Mouse (Mus musculus): ENCODE data around the gene Dnah12. TPM values are rescaled to one million over a fixed set of nuclear protein-coding genes. Genes with fewer than 3 reads are reported as not detected.
"Not testable (repeated sequence)": the region's sequence is repeated elsewhere in the genome, so short reads cannot be mapped to it uniquely, and the experiment has no call there.

Gene Dnah12
- total and polyA plus RNA-seq, 3 experiments, result 0.04 to 0.10 TPM; not detected in 1

DNA sequence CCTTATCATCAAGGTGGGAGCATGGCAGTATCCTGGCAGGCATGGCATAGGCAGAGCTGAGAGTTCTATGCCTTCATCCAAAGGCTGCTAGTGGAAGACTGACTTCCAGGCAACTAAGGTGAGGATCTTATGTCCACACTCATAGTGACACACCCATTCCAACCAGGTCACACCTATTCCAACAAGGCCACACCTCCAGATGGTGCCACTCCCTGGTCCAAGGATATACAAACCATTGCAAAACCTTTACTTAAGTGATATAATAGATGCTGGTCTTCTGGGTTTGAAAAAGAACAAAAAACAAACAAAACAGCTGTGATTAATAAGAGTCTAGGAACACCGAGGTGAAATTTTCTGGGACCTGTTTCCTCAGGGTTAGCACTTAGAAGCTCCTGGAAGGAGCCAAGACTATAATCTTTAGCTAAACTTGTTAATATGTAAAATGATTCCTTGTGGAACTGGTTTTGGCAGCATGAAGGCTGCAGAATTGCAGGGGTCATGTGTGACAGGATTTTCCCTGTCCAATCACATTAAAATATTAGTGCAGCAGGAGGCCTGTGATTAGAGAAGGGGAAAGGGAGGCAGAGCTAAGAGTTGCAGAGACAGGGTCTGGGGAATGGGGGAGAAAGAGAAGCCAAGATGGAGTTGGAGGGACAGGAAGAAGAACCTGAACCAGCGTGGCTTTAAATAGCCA lies 18.5 kb upstream of the Dnah12 start:
- not testable (repeated sequence) for H3K79me2 ChIP-seq (ENCODE audit: control insufficient read depth, insufficient read depth, low read length, poor library complexity); H3K4me3 ChIP-seq (ENCODE audit: control insufficient read depth in 1 of 2, insufficient read depth in 1 of 2, low read depth in 2 of 2, low read length in 2 of 2); H3K27ac ChIP-seq (ENCODE audit: control insufficient read depth, low read depth, low read length); DNase-seq (ENCODE audit: low read depth, low spot score); H3K9ac ChIP-seq (ENCODE audit: control insufficient read depth, low read depth, low read length, poor library complexity, severe bottlenecking); H3K9me3 ChIP-seq (replicated peaks; ENCODE audit: insufficient read depth, low read length); H3K27me3 ChIP-seq (ENCODE audit: control insufficient read depth in 1 of 2, insufficient read depth in 2 of 2, low read length in 2 of 2)
- Histone ChIP-seq H3K36me3 (ENCODE audit: control insufficient read depth in 1 of 2, insufficient read depth in 2 of 2, low read length in 2 of 2) (peaks cover 0 to 20% of the 10 kb centered on the region in 2 experiments; a peak in 2 of 4 replicates), H3K4me1 (ENCODE audit: control insufficient read depth in 1 of 2, insufficient read depth in 2 of 2, low read length in 2 of 2) (peaks cover 9 to 16% of the 10 kb centered on the region in 2 experiments)

DNA sequence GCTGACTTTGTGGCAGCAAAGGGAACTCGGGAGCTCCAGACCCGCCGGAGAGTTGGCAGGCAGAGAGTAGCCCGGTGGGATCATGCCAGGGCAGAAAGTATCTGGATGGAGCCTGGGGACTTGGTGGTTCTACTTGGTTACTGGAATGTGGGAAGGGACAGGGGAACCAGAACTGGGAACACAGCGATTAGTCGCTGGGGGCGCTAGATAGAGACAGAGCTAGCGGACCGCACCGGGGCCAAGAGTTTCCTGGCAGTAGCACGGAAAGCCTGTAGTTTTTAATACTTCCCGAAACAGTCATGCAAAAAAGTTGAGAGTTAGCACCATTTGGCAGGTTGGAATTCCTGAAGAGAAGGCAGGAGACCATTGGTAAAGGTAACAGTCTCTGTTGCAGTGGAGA lies 17.7 kb upstream of the Dnah12 start:
- Histone ChIP-seq H3K27ac (ENCODE audit: control insufficient read depth, low read depth, low read length) (peak overlapping the region; percentile 48; the same call in 1 of the 2 replicates), H3K27me3 (ENCODE audit: control insufficient read depth in 1 of 2, insufficient read depth in 2 of 2, low read length in 2 of 2) (no peaks in the 10 kb centered on the region; a peak in 1 of 4 replicates), H3K36me3 (ENCODE audit: control insufficient read depth in 1 of 2, insufficient read depth in 2 of 2, low read length in 2 of 2) (peaks cover 0 to 20% of the 10 kb centered on the region in 2 experiments; a peak in 2 of 4 replicates), H3K4me3 (ENCODE audit: control insufficient read depth in 1 of 2, insufficient read depth in 1 of 2, low read depth in 2 of 2, low read length in 2 of 2) (peak overlapping the region; percentile 33 to 37), H3K9me3 (replicated peaks; ENCODE audit: insufficient read depth, low read length) (no peaks in the 10 kb centered on the region), H3K9ac (ENCODE audit: control insufficient read depth, low read depth, low read length, poor library complexity, severe bottlenecking) (peak overlapping the region; percentile 35; the same call in 1 of the 2 replicates), H3K79me2 (ENCODE audit: control insufficient read depth, insufficient read depth, low read length, poor library complexity) (no peaks in the 10 kb centered on the region; the same call in 1 of the 2 replicates), H3K4me1 (ENCODE audit: control insufficient read depth in 1 of 2, insufficient read depth in 2 of 2, low read length in 2 of 2) (peaks cover 9 to 16% of the 10 kb centered on the region in 2 experiments)
- TF ChIP-seq CTCF (IDR thresholded peaks at IDR 0.05 in 2 of 3, conservative IDR thresholded peaks at IDR 0.05 in 1 of 3; ENCODE audit: control insufficient read depth in 1 of 3, insufficient read depth in 1 of 3, low read depth in 2 of 3, low read length in 3 of 3, poor library complexity in 1 of 3, severe bottlenecking in 1 of 3) (peak; percentile 9 to 47 (median 46); a peak in 5 of 6 replicates), GATA1 (IDR thresholded peaks at IDR 0.05; ENCODE audit: low read depth, low read length) (no peak), USF2 (IDR thresholded peaks at IDR 0.05; ENCODE audit: borderline replicate concordance in 1 of 2, insufficient read depth in 1 of 2, low read depth in 1 of 2, low read length in 2 of 2) (no peak)
- peak; percentile 72 for DNase-seq (ENCODE audit: low read depth, low spot score)

DNA sequence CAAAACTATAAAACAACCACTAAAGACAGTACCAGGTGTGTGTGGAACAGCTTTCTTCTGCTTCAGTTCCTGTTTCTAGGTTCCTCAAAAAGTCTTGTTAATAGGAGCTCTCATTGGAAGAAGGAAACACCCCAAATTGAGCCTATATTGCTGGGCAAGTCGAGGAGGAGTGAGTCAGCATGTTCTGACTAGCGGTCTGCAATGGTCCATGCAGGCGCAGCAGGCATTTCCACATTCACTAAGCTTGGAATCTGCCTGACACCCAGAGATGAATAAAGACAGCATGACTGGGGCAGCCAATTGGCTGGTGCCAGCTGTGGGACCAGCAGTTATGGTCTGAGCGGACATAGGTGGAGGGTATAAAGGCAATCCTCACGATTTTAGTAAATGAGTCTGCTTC lies 17.3 kb upstream of the Dnah12 start:
- H3K27me3 ChIP-seq (ENCODE audit: control insufficient read depth in 1 of 2, insufficient read depth in 2 of 2, low read length in 2 of 2), result no peaks in the 10 kb centered on the region; a peak in 1 of 4 replicates
- H3K79me2 ChIP-seq (ENCODE audit: control insufficient read depth, insufficient read depth, low read length, poor library complexity), result no peaks in the 10 kb centered on the region
- peak; percentile 87 for DNase-seq (ENCODE audit: low read depth, low spot score)
- TF ChIP-seq ETS1 (IDR thresholded peaks at IDR 0.05; ENCODE audit: low read depth, low read length), result 0 out of 2 replicates have a peak, but pooled peaks have one; percentile 30
- 0 out of 2 replicates have a peak, but pooled peaks have one; percentile 28 for TF ChIP-seq SIN3A (IDR thresholded peaks at IDR 0.05; ENCODE audit: low read length)
- TF ChIP-seq GABPA (IDR thresholded peaks at IDR 0.05; ENCODE audit: low read depth, low read length), result 0 out of 2 replicates have a peak, but pooled peaks have one; percentile 64
- TF ChIP-seq EP300 (IDR thresholded peaks at IDR 0.05; ENCODE audit: low read depth in 1 of 2, low read length in 2 of 2), result peak in 1 of 2 experiments; percentile 53; a peak in 2 of 4 replicates
- no peak for TF ChIP-seq ZKSCAN1 (IDR thresholded peaks at IDR 0.05; ENCODE audit: low read depth, low read length)
- TF ChIP-seq POLR2AphosphoS2 (IDR thresholded peaks at IDR 0.05; ENCODE audit: low read length), result no peak
- TF ChIP-seq MAX (IDR thresholded peaks at IDR 0.05; ENCODE audit: low read length), result 0 out of 2 replicates have a peak, but pooled peaks have one; percentile 32
- no peaks in the 10 kb centered on the region for H3K9me3 ChIP-seq (replicated peaks; ENCODE audit: insufficient read depth, low read length)
- peak overlapping the region; percentile 33 to 37; a peak in 3 of 4 replicates for H3K4me3 ChIP-seq (ENCODE audit: control insufficient read depth in 1 of 2, insufficient read depth in 1 of 2, low read depth in 2 of 2, low read length in 2 of 2)
- peaks cover 9 to 16% of the 10 kb centered on the region in 2 experiments for H3K4me1 ChIP-seq (ENCODE audit: control insufficient read depth in 1 of 2, insufficient read depth in 2 of 2, low read length in 2 of 2)
- H3K36me3 ChIP-seq (ENCODE audit: control insufficient read depth in 1 of 2, insufficient read depth in 2 of 2, low read length in 2 of 2), result peaks cover 0 to 17% of the 10 kb centered on the region in 2 experiments; a peak in 2 of 4 replicates
- peak overlapping the region; percentile 35 for H3K9ac ChIP-seq (ENCODE audit: control insufficient read depth, low read depth, low read length, poor library complexity, severe bottlenecking)
- peak overlapping the region; percentile 48; the same call in 1 of the 2 replicates for H3K27ac ChIP-seq (ENCODE audit: control insufficient read depth, low read depth, low read length)

All from MEL (cell line).